Comparison of ENCODE assay signal across 8 mouse cellular contexts in the genomic region with DNA sequence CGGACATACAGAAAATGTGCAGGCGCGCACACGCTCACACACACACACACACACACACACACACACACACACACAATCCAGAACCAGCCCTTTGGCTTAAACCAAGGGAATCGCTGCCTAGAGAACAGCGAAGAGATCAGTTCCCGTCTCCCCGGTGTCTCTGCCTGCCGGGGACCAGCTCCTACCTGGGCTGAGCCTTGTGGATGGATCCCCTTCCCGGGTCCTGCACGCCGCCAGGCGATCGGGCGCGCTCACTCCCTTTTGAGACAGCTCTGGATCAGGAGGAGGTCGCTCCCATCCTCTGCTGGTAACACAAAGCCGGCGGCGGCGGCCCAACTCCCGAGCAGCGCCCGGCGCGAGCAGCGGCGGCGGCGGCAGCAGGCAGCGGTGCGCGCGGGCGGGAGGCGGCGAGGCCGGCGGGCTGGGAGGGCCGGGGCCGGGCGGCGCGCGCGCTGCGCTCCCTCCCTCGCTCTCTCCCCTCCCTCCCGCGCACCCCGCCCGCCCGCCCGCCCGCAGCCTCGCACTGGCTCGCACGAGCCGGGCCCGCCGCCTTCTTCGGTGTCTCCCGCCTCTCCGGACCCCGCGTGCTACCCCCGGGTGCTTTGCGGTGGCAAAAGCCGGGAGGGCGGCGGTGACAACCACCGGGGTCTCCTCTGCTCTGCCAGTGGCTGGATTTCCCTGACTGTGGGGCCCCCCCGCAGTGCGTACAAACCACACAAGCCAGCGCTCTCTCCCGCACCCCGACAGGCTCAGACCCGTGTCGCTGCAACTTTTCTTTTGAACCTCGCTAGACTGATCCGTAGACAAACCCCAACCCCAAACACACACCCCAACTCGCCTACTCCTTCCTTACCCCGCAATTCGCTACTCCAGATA.
A peak's percentile ranks its signal among the peaks of the same experiment; 100 is the strongest.
DNase-seq lines count a peak whose midpoint lies in the region; ATAC-seq lines count a peak whose summit lies in the region.

No protein-coding gene starts in this region.

- peak overlapping the region; percentile 86 for H3K9ac ChIP-seq in lung, embryonic 16.5 days (ENCODE audit: low read length)

- DNase-seq in Muller cell, postnatal 12 days (ENCODE audit: inconsistent ontology term): peak; percentile 76
- peak; percentile 72 for DNase-seq in cerebellum, adult 9-10 months
- DNase-seq in frontal cortex, postnatal 10 days (ENCODE audit: low spot score in 2 of 2): peak; percentile 53 to 71
- DNase-seq in hindbrain, embryonic 10.5 days (ENCODE audit: low spot score): peak; percentile 77
- DNase-seq in layer of hippocampus, postnatal 14 days (ENCODE audit: low spot score in 2 of 2): peak; percentile 32 to 57
- peak; percentile 77 for DNase-seq in ovary, postnatal 36 days (ENCODE audit: low spot score)
- peak; percentile 43 for DNase-seq in yolk sac, embryonic 10.5 days (ENCODE audit: low spot score)

- H3K4me2 ChIP-seq in lung, embryonic 16.5 days (ENCODE audit: low read depth, low read length): peak overlapping the region; percentile 97

- WGBS in hindbrain, embryonic 10.5 days: under 1% methylated on average over 71 of the region's 84 CpGs
- under 1% methylated on average over 49 of the region's 84 CpGs for WGBS in lung, embryonic 16.5 days

- H3K9me3 ChIP-seq in hindbrain, embryonic 10.5 days: no peaks in the 10 kb centered on the region
- no peaks in the 10 kb centered on the region for H3K9me3 ChIP-seq in lung, embryonic 16.5 days (ENCODE audit: control insufficient read depth, low read length)

- peaks cover 48% of the 10 kb centered on the region for H3K27me3 ChIP-seq in hindbrain, embryonic 10.5 days (ENCODE audit: insufficient read depth, poor library complexity, severe bottlenecking)
- H3K27me3 ChIP-seq in lung, embryonic 16.5 days (ENCODE audit: control insufficient read depth, insufficient read depth, low read depth, low read length): peaks cover 20% of the 10 kb centered on the region

- peak overlapping the region; percentile 91 for H3K27ac ChIP-seq in hindbrain, embryonic 10.5 days
- peak overlapping the region; percentile 86 for H3K27ac ChIP-seq in lung, embryonic 16.5 days (ENCODE audit: low read length)

- peaks cover 25% of the 10 kb centered on the region for H3K4me1 ChIP-seq in hindbrain, embryonic 10.5 days (replicated peaks)
- peaks cover 15% of the 10 kb centered on the region; the same call in 1 of the 2 replicates for H3K4me1 ChIP-seq in lung, embryonic 16.5 days (replicated peaks; ENCODE audit: control insufficient read depth, insufficient read depth, low read length)

- H3K4me3 ChIP-seq in hindbrain, embryonic 10.5 days: peak overlapping the region; percentile 73
- H3K4me3 ChIP-seq in lung, embryonic 16.5 days (ENCODE audit: low read length): peak overlapping the region; percentile 86

- peak; percentile 89 for ATAC-seq in lung, embryonic 16.5 days (ENCODE audit: low read depth)

- H3K36me3 ChIP-seq in hindbrain, embryonic 10.5 days: no peaks in the 10 kb centered on the region
- no peaks in the 10 kb centered on the region for H3K36me3 ChIP-seq in lung, embryonic 16.5 days (ENCODE audit: control insufficient read depth, insufficient read depth, low read length)

Comparison
In these comparisons a context has a peak if more than half of its experiments do, and no peak if none do; other contexts are left out.
1. Peak in every context shown above with its lines: DNase-seq, ATAC-seq, H3K4me3 ChIP-seq and H3K27ac ChIP-seq.